Mouse (Mus musculus) heart, embryonic 16.5 days (tissue): ENCODE measurements around the gene Gabpb2. TPM values are rescaled to one million over a fixed set of nuclear protein-coding genes. Genes with fewer than 3 reads are reported as not detected.

Experiments used
- ATAC-seq: fragments of 200-750 bp; cut with Nextera tagmentation; replicated peaks from 2 replicates; pipeline ENCODE4 v1.8.0; 2017; ENCODE audit warnings: moderate number of reproducible peaks; ENCODE audit not compliant: insufficient read depth, low FRiP score; ENCODE audit errors: extremely low read depth
- H3K27ac ChIP-seq: fragments of 300-500 bp; sonication (generic); 2 replicates; pipeline ENCODE4 v1.5.1; 2014; ENCODE audit warnings: mild to moderate bottlenecking, low read length, control low read depth, moderate library complexity
- H3K27me3 ChIP-seq: fragments of 300-500 bp; sonication (generic); 2 replicates; pipeline ENCODE4 v1.6.1; 2014; ENCODE audit warnings: low read length, mixed read lengths; ENCODE audit not compliant: control insufficient read depth, insufficient read depth
- H3K36me3 ChIP-seq: fragments of 300-500 bp; sonication (generic); 2 replicates; pipeline ENCODE4 v1.6.1; 2014; ENCODE audit not compliant: control insufficient read depth, insufficient read depth
- H3K4me1 ChIP-seq: fragments of 300-500 bp; sonication (generic); 2 replicates; pipeline ENCODE4 v1.6.1; 2014; ENCODE audit warnings: low read length, mixed read lengths; ENCODE audit not compliant: control insufficient read depth, insufficient read depth
- H3K4me2 ChIP-seq: fragments of 300-500 bp; sonication (generic); 2 replicates; pipeline ENCODE4 v1.6.1; 2014; ENCODE audit warnings: low read depth, mild to moderate bottlenecking, control low read depth, low read length
- H3K4me3 ChIP-seq: fragments of 300-500 bp; sonication (generic); 2 replicates; pipeline ENCODE4 v1.5.1; 2014; ENCODE audit warnings: mild to moderate bottlenecking, control low read depth, low read length
- H3K9ac ChIP-seq: fragments of 300-500 bp; sonication (generic); 2 replicates; pipeline ENCODE4 v1.6.1; 2014; ENCODE audit warnings: low read length, control low read depth
- H3K9me3 ChIP-seq: fragments of 300-500 bp; sonication (generic); replicated peaks from 2 replicates; pipeline ENCODE4 v1.6.1; 2016; ENCODE audit warnings: low read length; ENCODE audit not compliant: control insufficient read depth
- WGBS: fragments of 180-500 bp; shearing (Covaris S2); extraction: QIAGEN DNeasy Blood & Tissue Kit; methylation state at CpG from one replicate; pipeline ENCODE4 v1.1.7; 2014; 5-methylcytosine and 5-hydroxymethylcytosine counted together
- polyA plus RNA-seq: library from polyadenylated mRNA; unstranded; fragments of >200 nt; fragmentation: Nextera tagmentation; extraction: Ambion mirVana; gene quantifications from 2 replicates; pipeline ENCODE4 v1.2.1, GENCODE M21; 2015

Gene Gabpb2
- polyA plus RNA-seq, 1 experiment from 2014 or later, result 6.3 TPM

GRCm38 (mm10) chr3:95247660-95248336, 30.1 kb upstream of the Gabpb2 start:
- Histone ChIP-seq H3K27me3 (no peaks in the 10 kb centered on the region), H3K36me3 (0 out of 2 replicates have a peak, but pooled peaks cover 2% of the 10 kb centered on the region), H3K4me2 (no peak overlapping the region), H3K9ac (no peak overlapping the region), H3K4me3 (no peak overlapping the region), H3K27ac (no peak overlapping the region), H3K4me1 (no peaks in the 10 kb centered on the region), H3K9me3 (no peaks in the 10 kb centered on the region)
- 63% methylated on average over 1 of the region's 1 CpGs for WGBS
- no peak for ATAC-seq

- Histone ChIP-seq H3K4me3 (no peak overlapping the region), H3K27ac (no peak overlapping the region), H3K9ac (no peak overlapping the region), H3K27me3 (no peaks in the 10 kb centered on the region), H3K36me3 (0 out of 2 replicates have a peak, but pooled peaks cover 2% of the 10 kb centered on the region), H3K4me2 (no peak overlapping the region), H3K4me1 (no peaks in the 10 kb centered on the region), H3K9me3 (no peaks in the 10 kb centered on the region)
- 67% methylated on average over 5 of the region's 5 CpGs for WGBS
- ATAC-seq, result no peak
These were observed 28.9 kb upstream of the Gabpb2 start for GRCm38 (mm10) chr3:95246465-95247231.

GRCm38 (mm10) chr3:95243086-95243485, 25.4 kb upstream of the Gabpb2 start:
- 0 out of 2 replicates have a peak, but pooled peaks cover 6% of the 10 kb centered on the region for H3K36me3 ChIP-seq
- H3K4me1 ChIP-seq, result 0 out of 2 replicates have a peak, but pooled peaks cover 2% of the 10 kb centered on the region
- ATAC-seq, result no peak
- WGBS, result 60% methylated on average over 2 of the region's 2 CpGs
- no peak overlapping the region for H3K27ac ChIP-seq
- no peak overlapping the region for H3K4me2 ChIP-seq
- H3K9ac ChIP-seq, result no peak overlapping the region
- H3K9me3 ChIP-seq, result no peaks in the 10 kb centered on the region
- no peaks in the 10 kb centered on the region for H3K27me3 ChIP-seq
- H3K4me3 ChIP-seq, result no peak overlapping the region

- H3K4me3 ChIP-seq, result no peak within 1 kb of the TSS
- H3K4me2 ChIP-seq, result peak within 1 kb of the TSS; percentile 42
- peaks cover 9% of the 10 kb centered on the region for H3K4me1 ChIP-seq
- no peak for ATAC-seq
- H3K36me3 ChIP-seq, result 0 out of 2 replicates have a peak, but pooled peaks cover 8% of the 10 kb centered on the region
- H3K9ac ChIP-seq, result peak within 1 kb of the TSS; percentile 28
- WGBS, result 73% methylated on average over 7 of the region's 7 CpGs
- H3K9me3 ChIP-seq, result no peaks in the 10 kb centered on the region
- no peaks in the 10 kb centered on the region for H3K27me3 ChIP-seq
- no peak within 1 kb of the TSS for H3K27ac ChIP-seq
These were observed 23.8 kb upstream of the Gabpb2 start, which contains the start of gene Gm128 for GRCm38 (mm10) chr3:95241498-95241897. Gene Gm128, minus strand, starts transcription at chr3:95241598.

- no peak overlapping the region for H3K27ac ChIP-seq
These were observed 23.2 kb upstream of the Gabpb2 start for GRCm38 (mm10) chr3:95240900-95241299.

GRCm38 (mm10) chr3:95239971-95240370, 22.3 kb upstream of the Gabpb2 start:
- Histone ChIP-seq H3K36me3 (peaks cover 20% of the 10 kb centered on the region), H3K4me2 (no peak overlapping the region), H3K27me3 (no peaks in the 10 kb centered on the region), H3K4me1 (peaks cover 9% of the 10 kb centered on the region), H3K9ac (no peak overlapping the region), H3K4me3 (no peak overlapping the region), H3K9me3 (no peaks in the 10 kb centered on the region), H3K27ac (no peak overlapping the region)
- WGBS, result 84% methylated on average over 12 of the region's 12 CpGs
- no peak for ATAC-seq

More at GRCm38 (mm10) chr3:95240900-95241299, 23.2 kb upstream of the Gabpb2 start:
- H3K4me2 ChIP-seq, result peak overlapping the region; percentile 42
- peak overlapping the region; percentile 28 for H3K9ac ChIP-seq
- no peak for ATAC-seq
- peaks cover 11% of the 10 kb centered on the region for H3K36me3 ChIP-seq
- 31% methylated on average over 17 of the region's 17 CpGs for WGBS
- no peak overlapping the region for H3K4me3 ChIP-seq
- no peaks in the 10 kb centered on the region for H3K9me3 ChIP-seq
- H3K4me1 ChIP-seq, result peaks cover 9% of the 10 kb centered on the region
- no peaks in the 10 kb centered on the region for H3K27me3 ChIP-seq

- H3K27ac ChIP-seq, result no peak overlapping the region
- H3K27me3 ChIP-seq, result no peaks in the 10 kb centered on the region
- H3K4me1 ChIP-seq, result peaks cover 9% of the 10 kb centered on the region
- 77% methylated on average over 6 of the region's 6 CpGs for WGBS
- no peak overlapping the region for H3K4me2 ChIP-seq
- no peak for ATAC-seq
- no peaks in the 10 kb centered on the region for H3K9me3 ChIP-seq
- H3K36me3 ChIP-seq, result peaks cover 29% of the 10 kb centered on the region
- no peak overlapping the region for H3K4me3 ChIP-seq
- no peak overlapping the region for H3K9ac ChIP-seq
These were observed 21.3 kb upstream of the Gabpb2 start for GRCm38 (mm10) chr3:95239022-95239421.

- H3K27ac ChIP-seq, result peak overlapping the region; percentile 25
- H3K9me3 ChIP-seq, result no peaks in the 10 kb centered on the region
- H3K9ac ChIP-seq, result no peak overlapping the region
- H3K4me1 ChIP-seq, result peaks cover 11% of the 10 kb centered on the region
- H3K4me3 ChIP-seq, result no peak overlapping the region
- ATAC-seq, result no peak
- H3K4me2 ChIP-seq, result peak overlapping the region; percentile 17; the same call in 1 of the 2 replicates
- H3K36me3 ChIP-seq, result peaks cover 35% of the 10 kb centered on the region
- H3K27me3 ChIP-seq, result no peaks in the 10 kb centered on the region
- 59% methylated on average over 8 of the region's 8 CpGs for WGBS
These were observed 19.9 kb upstream of the Gabpb2 start for GRCm38 (mm10) chr3:95237541-95238099.
